Mouse (Mus musculus) E14TG2a.4 (cell line): ENCODE measurements at regions not wholly inside any gene's neighbourhood (a gene's known extent, or its start where the extent isn't known, plus 50 kb on each side); places are given as distances from the start of the nearest gene placed in this dataset.

ENCODE experiments used
- CTCF ChIP-seq: conservative IDR thresholded peaks from 2 replicates; pipeline ENCODE4 v1.5.1; 2014; ENCODE audit warnings: low read length
- NANOG ChIP-seq: IDR thresholded peaks from 2 replicates; pipeline ENCODE4 v1.6.1; 2014; ENCODE audit warnings: borderline replicate concordance, low read length, mixed read lengths

- TF ChIP-seq CTCF (no peak), NANOG (no peak)
Observed at GRCm38 (mm10) chr10:37326168-37326534, 187.4 kb upstream of the Marcks start.
